Mouse (Mus musculus) hindbrain, embryonic 10.5 days (tissue): ENCODE results near the gene Hsdl2. TPM values are rescaled to one million over a fixed set of nuclear protein-coding genes. Genes with fewer than 3 reads are reported as not detected.

Source experiments
- DNase-seq: peaks from one replicate; pipeline ENCODE4 v3.0.0-alpha.2; 2017; ENCODE audit warnings: low spot score
- H3K27ac ChIP-seq: fragments of 300-500 bp; sonication (generic); 2 replicates; pipeline ENCODE4 v1.5.1; 2016; ENCODE audit warnings: mild to moderate bottlenecking, moderate library complexity
- H3K27me3 ChIP-seq: fragments of 300-500 bp; sonication (generic); 2 replicates; pipeline ENCODE4 v1.6.1; 2016; ENCODE audit warnings: mild to moderate bottlenecking; ENCODE audit not compliant: poor library complexity, insufficient read depth, severe bottlenecking
- H3K36me3 ChIP-seq: fragments of 300-500 bp; sonication (generic); 2 replicates; pipeline ENCODE4 v1.6.1; 2016; ENCODE audit warnings: mild to moderate bottlenecking, moderate library complexity
- H3K4me1 ChIP-seq: fragments of 300-500 bp; sonication (generic); replicated peaks from 2 replicates; pipeline ENCODE4 v1.6.1; 2016; ENCODE audit warnings: mild to moderate bottlenecking
- H3K4me3 ChIP-seq: fragments of 300-500 bp; sonication (generic); 2 replicates; pipeline ENCODE4 v1.5.1; 2016; ENCODE audit warnings: mild to moderate bottlenecking, moderate library complexity
- H3K9me3 ChIP-seq: fragments of 300-500 bp; sonication (generic); 2 replicates; pipeline ENCODE4 v1.6.1; 2016; ENCODE audit warnings: mild to moderate bottlenecking, moderate library complexity
- WGBS: fragments of 180-500 bp; shearing (Covaris S2); methylation state at CpG from one replicate; pipeline ENCODE4 v1.1.7; 2016; 5-methylcytosine and 5-hydroxymethylcytosine counted together
- polyA plus RNA-seq: library from polyadenylated mRNA; unstranded; fragments of >200 nt; fragmentation: Nextera tagmentation; extraction: Ambion mirVana; gene quantifications from 2 replicates; pipeline ENCODE4 v1.2.1, GENCODE M21; 2016

Hsdl2 gene
- polyA plus RNA-seq, 1 experiment from 2014 or later: 27.6 TPM

GRCm38 (mm10) chr4:59642657-59643056 is 61.3 kb downstream of the Hsdl2 start:
- Histone ChIP-seq H3K9me3 (no peaks in the 10 kb centered on the region), H3K4me1 (peaks cover 14% of the 10 kb centered on the region), H3K36me3 (no peaks in the 10 kb centered on the region), H3K4me3 (no peak overlapping the region), H3K27ac (no peak overlapping the region), H3K27me3 (no peaks in the 10 kb centered on the region)
- 91% methylated on average over 2 of the region's 2 CpGs for WGBS
- DNase-seq: no peak

DNA sequence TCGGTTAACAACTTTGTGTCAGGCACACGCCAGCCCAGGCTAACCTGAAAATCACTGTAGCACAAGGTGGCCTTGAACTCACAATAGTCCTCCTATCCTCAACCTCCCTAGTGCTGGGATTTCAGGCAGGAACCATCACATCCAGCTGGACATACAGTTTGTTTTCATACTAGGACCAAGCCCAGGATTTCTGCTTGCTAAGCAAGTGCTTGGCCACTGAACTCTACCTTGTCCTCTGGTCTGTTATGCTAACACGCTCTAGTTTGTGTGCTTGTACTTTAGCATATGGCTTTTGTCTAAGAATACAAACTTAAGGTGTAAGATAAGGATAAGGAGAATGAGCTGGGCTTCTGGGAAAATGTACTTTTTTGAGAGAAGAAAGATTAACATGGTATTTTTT is 63.1 kb downstream of the Hsdl2 start:
- Histone ChIP-seq H3K27me3 (no peaks in the 10 kb centered on the region), H3K4me3 (no peak overlapping the region), H3K9me3 (no peaks in the 10 kb centered on the region), H3K27ac (no peak overlapping the region), H3K36me3 (no peaks in the 10 kb centered on the region), H3K4me1 (peaks cover 3% of the 10 kb centered on the region)
- 86% methylated on average over 3 of the region's 3 CpGs for WGBS
- DNase-seq: no peak

GRCm38 (mm10) chr4:59644992-59645391 is 63.6 kb downstream of the Hsdl2 start:
- H3K4me3 ChIP-seq: no peak overlapping the region
- no peak overlapping the region for H3K27ac ChIP-seq
- no peaks in the 10 kb centered on the region; the same call in 1 of the 2 replicates for H3K4me1 ChIP-seq
- 93% methylated on average over 4 of the region's 4 CpGs for WGBS
- no peaks in the 10 kb centered on the region for H3K27me3 ChIP-seq
- no peak for DNase-seq
- H3K9me3 ChIP-seq: no peaks in the 10 kb centered on the region
- no peaks in the 10 kb centered on the region for H3K36me3 ChIP-seq

GRCm38 (mm10) chr4:59645610-59646009 is 64.2 kb downstream of the Hsdl2 start:
- 91% methylated on average over 2 of the region's 2 CpGs for WGBS
- Histone ChIP-seq H3K4me1 (no peaks in the 10 kb centered on the region; the same call in 1 of the 2 replicates), H3K27me3 (no peaks in the 10 kb centered on the region), H3K36me3 (no peaks in the 10 kb centered on the region), H3K27ac (no peak overlapping the region), H3K4me3 (no peak overlapping the region), H3K9me3 (no peaks in the 10 kb centered on the region)
- DNase-seq: no peak

DNA sequence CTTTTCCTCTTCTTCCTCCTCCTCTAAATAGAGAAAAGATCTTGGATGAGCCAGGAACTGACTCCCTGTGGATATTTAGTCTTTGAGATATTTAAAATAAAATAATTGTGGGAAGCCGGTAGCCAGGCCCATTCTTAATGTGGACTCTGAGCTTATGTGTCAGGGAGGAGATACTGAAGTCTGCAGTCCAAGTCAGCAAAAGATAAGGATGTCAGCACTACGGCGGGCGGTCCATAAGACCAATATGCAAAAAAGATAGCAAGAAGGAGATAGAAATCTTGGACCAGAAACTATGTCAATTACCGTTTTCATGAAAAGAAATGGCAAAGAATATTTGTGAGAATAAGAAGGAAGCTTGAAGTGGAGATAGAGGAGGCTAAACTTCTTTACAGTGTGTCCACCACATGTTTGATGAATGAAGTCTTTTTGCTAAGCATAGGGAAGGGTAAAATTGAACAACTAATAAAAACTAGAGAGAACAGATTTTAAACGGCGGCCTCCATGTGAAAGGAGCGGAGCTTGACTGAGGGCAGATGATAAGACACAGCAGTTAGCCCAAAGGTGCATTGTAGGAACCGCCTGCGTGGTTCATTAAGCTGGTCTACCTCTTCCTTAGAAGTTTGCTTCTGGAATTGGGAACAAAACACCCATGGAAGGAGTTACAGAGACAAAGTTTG is 64.8 kb downstream of the Hsdl2 start:
- Histone ChIP-seq H3K9me3 (no peaks in the 10 kb centered on the region), H3K4me1 (no peaks in the 10 kb centered on the region), H3K27me3 (no peaks in the 10 kb centered on the region), H3K4me3 (no peak overlapping the region), H3K27ac (no peak overlapping the region), H3K36me3 (no peaks in the 10 kb centered on the region)
- WGBS: 92% methylated on average over 10 of the region's 10 CpGs
- DNase-seq: no peak

DNA sequence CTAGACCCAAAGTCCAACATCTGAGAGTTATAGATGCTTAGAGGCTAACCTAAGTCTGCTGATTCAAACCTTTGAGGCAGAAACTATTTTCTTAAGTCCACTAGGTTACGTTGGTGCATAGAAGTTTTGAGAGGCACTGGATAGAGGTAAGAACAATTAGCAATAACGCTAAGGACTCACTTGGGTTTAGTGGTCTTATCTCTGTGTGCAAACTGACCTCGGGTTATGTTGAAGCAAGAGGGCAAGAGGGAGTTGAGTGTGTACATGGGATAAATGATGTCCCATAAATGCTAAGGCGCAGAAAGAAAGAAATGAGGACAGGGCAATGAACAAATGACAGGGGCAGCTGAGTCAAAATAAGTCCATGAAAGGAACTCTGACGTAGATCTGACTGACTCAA is 67.8 kb downstream of the Hsdl2 start:
- H3K27ac ChIP-seq: no peak overlapping the region
- H3K4me1 ChIP-seq: no peaks in the 10 kb centered on the region
- no peak for DNase-seq
- no peaks in the 10 kb centered on the region for H3K9me3 ChIP-seq
- no peaks in the 10 kb centered on the region for H3K27me3 ChIP-seq
- H3K36me3 ChIP-seq: no peaks in the 10 kb centered on the region
- H3K4me3 ChIP-seq: no peak overlapping the region
- 92% methylated on average over 5 of the region's 5 CpGs for WGBS

DNA sequence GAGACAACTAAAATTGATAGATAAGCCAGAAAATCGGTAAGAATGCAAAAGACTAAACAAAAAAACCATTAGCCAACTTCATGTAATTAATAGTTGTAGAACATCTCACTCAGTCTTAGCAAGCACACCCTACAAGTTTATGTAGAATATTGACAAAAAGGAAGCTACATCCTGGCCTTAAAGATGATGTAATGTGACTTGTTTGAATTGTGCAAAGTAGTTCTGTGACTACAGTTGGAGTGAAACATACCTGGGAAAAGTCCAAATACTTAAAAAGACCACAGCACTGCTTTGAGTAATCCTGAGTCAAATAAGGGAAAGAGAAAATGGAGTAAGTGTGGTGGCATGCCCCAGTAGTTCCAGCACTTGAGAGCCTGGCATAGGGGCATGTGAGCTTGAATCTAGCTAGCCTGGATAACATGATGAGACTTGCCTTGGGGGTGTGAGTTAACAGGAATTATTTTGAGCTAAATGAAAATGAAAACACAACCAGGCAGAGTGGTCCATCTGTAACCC is 70.9 kb downstream of the Hsdl2 start:
- Histone ChIP-seq H3K36me3 (no peaks in the 10 kb centered on the region), H3K9me3 (no peaks in the 10 kb centered on the region), H3K27ac (no peak overlapping the region), H3K4me3 (no peak overlapping the region), H3K27me3 (no peaks in the 10 kb centered on the region), H3K4me1 (0 out of 2 replicates have a peak, but pooled peaks cover 4% of the 10 kb centered on the region)
- no peak for DNase-seq
- WGBS: 87% methylated on average over 1 of the region's 1 CpGs

DNA sequence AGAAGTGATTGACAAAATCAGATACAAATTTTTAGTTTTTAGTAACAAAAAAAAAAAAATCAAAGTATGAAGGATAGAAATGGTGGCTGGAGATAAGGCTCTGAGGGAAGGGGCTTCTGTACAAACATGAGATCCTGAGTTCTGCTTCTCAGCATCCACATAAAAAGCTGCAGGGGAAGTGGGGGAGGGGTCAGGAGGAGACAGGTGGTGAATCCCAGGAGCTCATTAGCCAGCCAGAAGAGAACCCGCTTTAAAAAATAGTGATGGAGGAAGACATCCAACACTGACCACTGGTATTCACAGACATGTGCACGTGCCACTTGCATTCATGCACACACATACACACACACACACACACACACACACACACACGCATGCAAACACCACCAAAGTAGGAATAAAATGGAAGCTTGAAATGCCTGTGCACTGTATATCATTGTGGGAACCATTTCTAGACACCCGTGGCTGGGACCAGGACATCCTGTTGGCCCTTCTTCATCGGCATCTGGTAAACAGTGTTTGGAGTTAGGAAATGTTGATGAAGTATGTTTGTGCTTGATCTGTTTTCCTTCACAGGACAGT is 74.8 kb downstream of the Hsdl2 start:
- H3K9me3 ChIP-seq: no peaks in the 10 kb centered on the region
- H3K4me3 ChIP-seq: no peak overlapping the region
- H3K4me1 ChIP-seq: 0 out of 2 replicates have a peak, but pooled peaks cover 4% of the 10 kb centered on the region
- H3K27me3 ChIP-seq: no peaks in the 10 kb centered on the region
- peaks cover under 1% of the 10 kb centered on the region; the same call in 1 of the 2 replicates for H3K36me3 ChIP-seq
- 91% methylated on average over 5 of the region's 5 CpGs for WGBS
- H3K27ac ChIP-seq: no peak overlapping the region
- DNase-seq: no peak

DNA sequence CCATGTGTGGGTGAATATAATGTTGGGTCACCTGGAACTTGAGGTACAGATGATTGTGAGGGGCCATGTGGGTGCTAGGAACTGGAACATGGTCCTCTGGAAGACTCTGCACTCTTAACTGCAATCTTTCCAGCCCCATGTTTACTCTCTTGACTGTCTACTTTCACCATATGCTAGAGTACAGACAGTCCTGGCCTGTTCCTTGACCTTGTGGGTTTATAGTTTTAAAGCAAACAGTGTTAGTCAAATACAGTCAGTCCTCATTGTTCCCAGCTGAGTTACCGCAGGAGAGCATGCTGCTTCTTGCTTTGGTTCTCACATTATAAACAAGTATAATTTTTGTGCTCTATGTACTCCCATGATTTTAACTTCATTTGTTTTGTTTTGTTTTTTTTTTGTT is 80.8 kb downstream of the Hsdl2 start:
- H3K9me3 ChIP-seq: 0 out of 2 replicates have a peak, but pooled peaks cover 7% of the 10 kb centered on the region
- no peaks in the 10 kb centered on the region for H3K27me3 ChIP-seq
- H3K36me3 ChIP-seq: peaks cover 30% of the 10 kb centered on the region
- no peak for DNase-seq
- WGBS: 89% methylated on average over 1 of the region's 1 CpGs
- H3K4me1 ChIP-seq: peaks cover 5% of the 10 kb centered on the region; the same call in 1 of the 2 replicates
- no peak overlapping the region for H3K4me3 ChIP-seq
- no peak overlapping the region for H3K27ac ChIP-seq

GRCm38 (mm10) chr4:59663451-59663850 is 82.1 kb downstream of the Hsdl2 start:
- Histone ChIP-seq H3K4me3 (no peak overlapping the region), H3K36me3 (peaks cover 30% of the 10 kb centered on the region), H3K27ac (no peak overlapping the region), H3K4me1 (peaks cover 13% of the 10 kb centered on the region), H3K9me3 (0 out of 2 replicates have a peak, but pooled peaks cover 7% of the 10 kb centered on the region), H3K27me3 (no peaks in the 10 kb centered on the region)
- DNase-seq: no peak
- 91% methylated on average over 6 of the region's 6 CpGs for WGBS

DNA sequence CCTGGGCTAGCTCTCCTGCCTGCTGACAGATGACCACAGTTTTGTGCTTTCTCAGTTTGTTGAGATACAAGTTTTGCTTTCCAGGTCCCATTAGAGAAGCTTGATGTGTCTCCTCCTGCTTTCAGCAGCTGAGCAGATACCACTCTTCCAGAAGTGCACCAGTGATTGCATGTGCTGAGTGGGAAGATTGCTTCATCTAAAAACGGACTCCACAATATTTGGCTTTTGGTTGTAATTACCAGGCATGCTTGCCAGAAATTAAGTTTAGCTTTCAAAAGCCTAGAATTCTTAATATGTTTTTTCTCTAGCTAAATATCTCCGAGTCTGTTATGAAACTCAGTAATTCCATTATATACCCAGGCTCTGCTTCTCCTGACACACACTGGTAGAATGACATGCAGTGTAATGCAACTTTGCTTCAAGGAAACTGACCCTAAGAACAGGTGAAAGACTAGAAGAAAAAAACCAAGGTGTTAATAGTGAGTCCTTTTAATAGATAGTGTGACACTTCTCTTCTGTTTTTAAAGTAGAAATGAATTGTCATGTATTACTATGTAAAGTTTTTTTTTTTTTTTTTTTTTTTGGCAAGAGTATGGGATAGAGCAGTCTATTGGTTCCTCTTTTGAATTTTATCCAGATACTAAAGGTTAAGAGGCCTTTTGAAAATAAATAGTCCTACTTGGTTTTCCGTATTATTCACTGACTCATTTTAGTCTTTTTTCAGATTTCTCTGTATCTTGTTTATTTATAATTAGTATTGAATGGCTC is 85.4 kb downstream of the Hsdl2 start:
- Histone ChIP-seq H3K27me3 (no peaks in the 10 kb centered on the region), H3K9me3 (0 out of 2 replicates have a peak, but pooled peaks cover 7% of the 10 kb centered on the region), H3K4me3 (no peak overlapping the region), H3K27ac (no peak overlapping the region), H3K36me3 (peaks cover 24% of the 10 kb centered on the region), H3K4me1 (peaks cover 13% of the 10 kb centered on the region)
- no peak for DNase-seq
- 87% methylated on average over 3 of the region's 3 CpGs for WGBS

DNA sequence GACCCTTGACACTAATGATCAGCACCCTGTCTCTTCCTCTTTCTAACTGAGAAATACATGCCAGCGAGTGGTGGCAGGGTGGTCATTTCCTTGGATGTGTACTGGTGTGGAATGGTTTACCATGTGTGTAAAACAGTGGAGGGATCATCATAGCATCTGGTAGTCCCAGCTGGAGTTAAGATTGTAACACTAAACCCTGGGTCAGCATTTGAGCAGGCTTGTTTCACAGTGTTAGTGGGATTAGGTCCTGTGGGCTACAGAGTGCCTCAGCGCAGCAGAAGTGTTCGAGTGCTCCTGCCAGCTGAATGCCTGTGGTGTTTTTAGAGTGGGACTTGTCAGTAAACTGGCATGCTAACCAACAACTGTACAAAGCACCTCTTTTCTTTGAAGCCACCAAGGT is 86.7 kb downstream of the Hsdl2 start:
- 62% methylated on average over 3 of the region's 3 CpGs for WGBS
- no peaks in the 10 kb centered on the region for H3K27me3 ChIP-seq
- peaks cover 11% of the 10 kb centered on the region for H3K36me3 ChIP-seq
- 0 out of 2 replicates have a peak, but pooled peaks cover 7% of the 10 kb centered on the region for H3K9me3 ChIP-seq
- peaks cover 13% of the 10 kb centered on the region for H3K4me1 ChIP-seq
- no peak for DNase-seq
- H3K4me3 ChIP-seq: no peak overlapping the region
- no peak overlapping the region for H3K27ac ChIP-seq
